Mouse (Mus musculus): ENCODE data around the gene Ppfibp2. TPM values are rescaled to one million over a fixed set of nuclear protein-coding genes. Genes with fewer than 3 reads are reported as not detected.

The Ppfibp2 gene
- total and polyA plus RNA-seq, 3 experiments = 0.27 TPM; not detected in 2

DNA sequence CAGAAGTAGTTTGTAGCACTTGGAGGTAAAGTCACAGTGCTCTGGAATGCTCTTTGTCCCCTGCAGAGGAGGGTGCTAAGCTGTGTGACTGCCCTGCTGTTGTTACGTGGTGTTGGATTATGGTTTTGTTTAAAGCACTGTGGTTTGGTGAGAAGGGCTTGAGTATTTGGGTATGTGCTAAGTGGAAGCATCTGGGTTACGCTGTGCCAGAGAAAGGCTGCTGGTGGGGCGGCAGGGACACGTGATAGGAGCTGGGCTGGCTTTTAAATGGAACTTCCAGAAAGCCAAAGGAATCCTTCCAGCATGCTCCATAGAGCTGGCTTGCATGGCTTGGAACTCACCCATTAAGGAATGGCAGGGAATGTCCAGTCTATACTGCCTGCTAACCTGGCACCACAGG lies 24.2 kb downstream of the Ppfibp2 start:
- no peaks in the 10 kb centered on the region for H3K4me1 ChIP-seq (ENCODE audit: insufficient read depth, low read depth, low read length)
- H3K27me3 ChIP-seq (ENCODE audit: insufficient read depth, low read length) = no peaks in the 10 kb centered on the region
- no peak overlapping the region for H3K4me3 ChIP-seq (ENCODE audit: low read depth, low read length)
- TF ChIP-seq TAL1 (conservative IDR thresholded peaks at IDR 0.05; ENCODE audit: low read depth, low read length) = no peak
- TF ChIP-seq POLR2AphosphoS5 (IDR thresholded peaks at IDR 0.05; ENCODE audit: insufficient replicate concordance, low read depth, low read length) = no peak
- TF ChIP-seq GATA2 (IDR thresholded peaks at IDR 0.05; ENCODE audit: borderline replicate concordance, low read depth, low read length) = no peak
- TF ChIP-seq GATA1 (IDR thresholded peaks at IDR 0.05; ENCODE audit: borderline replicate concordance, low read length) = no peak
- TF ChIP-seq CTCF (IDR thresholded peaks at IDR 0.05; ENCODE audit: low read depth, low read length) = no peak
- ATAC-seq (ENCODE audit: extremely low read depth, insufficient number of reproducible peaks, low FRiP score, poor library complexity, severe bottlenecking) (no peak), DNase-seq (ENCODE audit: low spot score) (no peak)
- peaks cover 38% of the 10 kb centered on the region for H3K9me3 ChIP-seq (replicated peaks)
- H3K36me3 ChIP-seq (replicated peaks) = no peaks in the 10 kb centered on the region

- DNase-seq (ENCODE audit: low spot score) = no peak
- Histone ChIP-seq H3K36me3 (replicated peaks) (no peaks in the 10 kb centered on the region), H3K27me3 (ENCODE audit: insufficient read depth, low read length) (no peaks in the 10 kb centered on the region), H3K4me3 (ENCODE audit: low read depth, low read length) (no peak overlapping the region), H3K4me1 (ENCODE audit: insufficient read depth, low read depth, low read length) (no peaks in the 10 kb centered on the region), H3K9me3 (replicated peaks) (peaks cover 39% of the 10 kb centered on the region)
- ATAC-seq (ENCODE audit: extremely low read depth, insufficient number of reproducible peaks, low FRiP score, poor library complexity, severe bottlenecking) = no peak
- no peak for TF ChIP-seq TAL1 (conservative IDR thresholded peaks at IDR 0.05; ENCODE audit: low read depth, low read length)
- no peak for TF ChIP-seq GATA2 (IDR thresholded peaks at IDR 0.05; ENCODE audit: borderline replicate concordance, low read depth, low read length)
- no peak for TF ChIP-seq POLR2AphosphoS5 (IDR thresholded peaks at IDR 0.05; ENCODE audit: insufficient replicate concordance, low read depth, low read length)
- no peak for TF ChIP-seq GATA1 (IDR thresholded peaks at IDR 0.05; ENCODE audit: borderline replicate concordance, low read length)
- no peak for TF ChIP-seq CTCF (IDR thresholded peaks at IDR 0.05; ENCODE audit: low read depth, low read length)
Measured at GRCm38 (mm10) chr7:107620137-107620536, 25.1 kb downstream of the Ppfibp2 start.

- no peak for TF ChIP-seq CTCF (IDR thresholded peaks at IDR 0.05; ENCODE audit: low read depth, low read length)
- no peak for TF ChIP-seq TAL1 (conservative IDR thresholded peaks at IDR 0.05; ENCODE audit: low read depth, low read length)
- no peak for TF ChIP-seq GATA1 (IDR thresholded peaks at IDR 0.05; ENCODE audit: borderline replicate concordance, low read length)
- TF ChIP-seq GATA2 (IDR thresholded peaks at IDR 0.05; ENCODE audit: borderline replicate concordance, low read depth, low read length) = no peak
- TF ChIP-seq POLR2AphosphoS5 (IDR thresholded peaks at IDR 0.05; ENCODE audit: insufficient replicate concordance, low read depth, low read length) = no peak
- peaks cover 27% of the 10 kb centered on the region for H3K9me3 ChIP-seq (replicated peaks)
- H3K4me1 ChIP-seq (ENCODE audit: insufficient read depth, low read depth, low read length) = no peaks in the 10 kb centered on the region
- no peaks in the 10 kb centered on the region for H3K27me3 ChIP-seq (ENCODE audit: insufficient read depth, low read length)
- no peak overlapping the region for H3K4me3 ChIP-seq (ENCODE audit: low read depth, low read length)
- DNase-seq (ENCODE audit: low spot score) = no peak
- ATAC-seq (ENCODE audit: extremely low read depth, insufficient number of reproducible peaks, low FRiP score, poor library complexity, severe bottlenecking) = no peak
- H3K36me3 ChIP-seq (replicated peaks) = no peaks in the 10 kb centered on the region
Measured at GRCm38 (mm10) chr7:107624432-107624831, 29.4 kb downstream of the Ppfibp2 start.

DNA sequence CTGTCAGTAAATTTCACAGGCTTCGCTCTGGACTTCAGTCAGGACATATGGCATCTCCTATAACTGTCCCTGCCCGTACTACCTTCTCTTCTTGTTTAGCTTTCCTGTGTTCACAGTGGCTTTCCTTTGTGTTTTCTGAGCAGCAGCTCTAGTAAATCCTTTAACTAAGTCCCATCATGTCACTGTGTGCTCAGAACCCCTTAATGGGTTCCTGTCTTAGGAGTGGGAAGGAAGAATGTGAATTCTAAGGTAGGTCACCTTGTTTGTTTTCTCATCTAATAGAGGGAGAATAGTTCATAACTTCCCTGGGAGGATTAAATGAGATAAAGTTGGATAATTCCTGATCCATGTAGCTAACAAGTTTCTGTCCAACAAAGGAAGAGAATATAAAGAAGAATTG lies 30.1 kb downstream of the Ppfibp2 start, which contains the start of gene 5330417H12Rik:
TSS of gene 5330417H12Rik (minus strand) at position 101 of the 400 bp plus-strand sequence.
- ATAC-seq (ENCODE audit: extremely low read depth, insufficient number of reproducible peaks, low FRiP score, poor library complexity, severe bottlenecking) (no peak), DNase-seq (ENCODE audit: low spot score) (no peak)
- peaks cover 29% of the 10 kb centered on the region for H3K9me3 ChIP-seq (replicated peaks)
- H3K4me1 ChIP-seq (ENCODE audit: insufficient read depth, low read depth, low read length) = no peaks in the 10 kb centered on the region
- H3K4me3 ChIP-seq (ENCODE audit: low read depth, low read length) = no peak within 1 kb of the TSS
- H3K36me3 ChIP-seq (replicated peaks) = no peaks in the 10 kb centered on the region
- H3K27me3 ChIP-seq (ENCODE audit: insufficient read depth, low read length) = no peaks in the 10 kb centered on the region
- TF ChIP-seq GATA1 (IDR thresholded peaks at IDR 0.05; ENCODE audit: borderline replicate concordance, low read length) (no peak), CTCF (IDR thresholded peaks at IDR 0.05; ENCODE audit: low read depth, low read length) (no peak), POLR2AphosphoS5 (IDR thresholded peaks at IDR 0.05; ENCODE audit: insufficient replicate concordance, low read depth, low read length) (no peak), GATA2 (IDR thresholded peaks at IDR 0.05; ENCODE audit: borderline replicate concordance, low read depth, low read length) (no peak), TAL1 (conservative IDR thresholded peaks at IDR 0.05; ENCODE audit: low read depth, low read length) (no peak)

- Histone ChIP-seq H3K4me3 (ENCODE audit: low read depth, low read length) (no peak overlapping the region), H3K9me3 (replicated peaks) (peaks cover 29% of the 10 kb centered on the region), H3K4me1 (ENCODE audit: insufficient read depth, low read depth, low read length) (no peaks in the 10 kb centered on the region), H3K27me3 (ENCODE audit: insufficient read depth, low read length) (no peaks in the 10 kb centered on the region), H3K36me3 (replicated peaks) (no peaks in the 10 kb centered on the region)
- no peak for DNase-seq (ENCODE audit: low spot score)
- no peak for ATAC-seq (ENCODE audit: extremely low read depth, insufficient number of reproducible peaks, low FRiP score, poor library complexity, severe bottlenecking)
- TF ChIP-seq GATA1 (IDR thresholded peaks at IDR 0.05; ENCODE audit: borderline replicate concordance, low read length) (no peak), GATA2 (IDR thresholded peaks at IDR 0.05; ENCODE audit: borderline replicate concordance, low read depth, low read length) (no peak), TAL1 (conservative IDR thresholded peaks at IDR 0.05; ENCODE audit: low read depth, low read length) (no peak), POLR2AphosphoS5 (IDR thresholded peaks at IDR 0.05; ENCODE audit: insufficient replicate concordance, low read depth, low read length) (no peak), CTCF (IDR thresholded peaks at IDR 0.05; ENCODE audit: low read depth, low read length) (no peak)
Measured at GRCm38 (mm10) chr7:107625781-107626180, 30.8 kb downstream of the Ppfibp2 start.

DNA sequence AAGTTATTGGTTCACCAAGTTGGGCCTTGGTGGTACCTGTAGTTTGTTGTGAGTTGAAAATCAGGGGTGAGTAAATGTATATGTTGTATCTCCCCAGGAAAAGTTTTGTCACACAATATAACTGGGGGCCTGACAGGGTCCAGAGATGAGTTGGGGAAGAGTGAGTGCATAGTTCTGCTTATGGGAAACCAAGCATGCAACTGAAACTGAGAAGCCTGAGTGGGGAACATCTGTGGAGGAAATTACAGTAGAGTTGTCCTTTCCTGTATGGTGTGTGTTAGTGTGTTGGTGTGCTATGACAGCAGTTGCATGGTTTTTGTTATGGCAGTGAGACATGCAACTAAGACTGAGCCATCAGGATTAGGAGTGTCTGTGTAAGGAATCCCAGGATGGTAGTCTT lies 33.4 kb downstream of the Ppfibp2 start:
- Histone ChIP-seq H3K4me1 (ENCODE audit: insufficient read depth, low read depth, low read length) (no peaks in the 10 kb centered on the region), H3K27me3 (ENCODE audit: insufficient read depth, low read length) (no peaks in the 10 kb centered on the region), H3K9me3 (replicated peaks) (peaks cover 35% of the 10 kb centered on the region), H3K4me3 (ENCODE audit: low read depth, low read length) (no peak overlapping the region), H3K36me3 (replicated peaks) (no peaks in the 10 kb centered on the region)
- DNase-seq (ENCODE audit: low spot score) = no peak
- TF ChIP-seq GATA1 (IDR thresholded peaks at IDR 0.05; ENCODE audit: borderline replicate concordance, low read length) (no peak), GATA2 (IDR thresholded peaks at IDR 0.05; ENCODE audit: borderline replicate concordance, low read depth, low read length) (no peak), TAL1 (conservative IDR thresholded peaks at IDR 0.05; ENCODE audit: low read depth, low read length) (no peak), POLR2AphosphoS5 (IDR thresholded peaks at IDR 0.05; ENCODE audit: insufficient replicate concordance, low read depth, low read length) (no peak), CTCF (IDR thresholded peaks at IDR 0.05; ENCODE audit: low read depth, low read length) (no peak)
- ATAC-seq (ENCODE audit: extremely low read depth, insufficient number of reproducible peaks, low FRiP score, poor library complexity, severe bottlenecking) = no peak
